Mouse (Mus musculus): ENCODE data around the gene Cdh9.

Cdh9 gene

DNA sequence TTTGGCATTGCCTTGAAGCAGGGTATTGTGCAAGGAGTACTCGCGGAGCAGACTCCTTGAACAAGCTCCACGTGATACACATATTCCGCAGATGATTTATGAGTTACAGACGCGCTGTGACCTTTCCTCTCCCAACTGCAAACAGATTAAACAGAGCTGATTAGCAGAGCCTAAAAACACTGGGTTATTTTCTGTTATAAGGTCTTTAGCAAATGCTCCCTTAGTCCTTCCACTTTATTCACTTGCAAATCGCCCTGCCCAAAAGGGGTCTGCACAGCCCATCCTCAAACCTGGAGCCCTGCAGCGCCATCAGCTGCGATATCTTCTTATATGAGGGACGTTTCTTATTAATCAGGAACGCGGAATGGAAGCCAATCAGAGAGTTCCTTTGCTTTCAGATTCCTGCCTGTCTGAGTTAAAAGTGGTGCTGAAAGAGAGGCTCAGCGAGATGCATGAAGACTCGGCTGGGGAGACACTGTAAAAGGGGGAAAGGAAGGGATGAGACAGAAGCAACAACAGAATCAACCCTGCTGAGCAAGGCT lies at the start of gene Cdh9:
Gene Cdh9, plus strand, starts transcription at position 287 of the 542 bp plus-strand sequence.
- no peak for DNase-seq (ENCODE audit: low read depth, low spot score)

DNA sequence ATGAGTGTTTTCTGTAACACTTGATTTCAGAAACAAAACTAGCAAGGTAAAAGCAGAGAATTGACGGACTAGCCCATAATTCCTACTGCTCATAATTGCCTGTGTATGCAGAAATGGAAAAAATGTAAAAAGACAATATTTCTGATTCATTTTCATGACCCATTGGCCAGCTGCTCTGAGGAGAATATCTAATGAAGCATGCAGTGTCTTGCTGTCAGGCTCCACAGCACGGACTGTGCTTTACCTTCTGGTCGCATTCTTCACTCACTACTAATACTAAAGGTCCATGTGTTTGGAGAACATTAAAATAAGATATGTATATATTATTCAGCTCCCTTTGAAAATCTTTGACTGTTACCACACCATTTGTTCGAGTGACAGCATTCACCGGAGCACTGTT lies 49.5 kb upstream of the Cdh9 start:
- no peak for DNase-seq (ENCODE audit: low read depth, low spot score)

DNA sequence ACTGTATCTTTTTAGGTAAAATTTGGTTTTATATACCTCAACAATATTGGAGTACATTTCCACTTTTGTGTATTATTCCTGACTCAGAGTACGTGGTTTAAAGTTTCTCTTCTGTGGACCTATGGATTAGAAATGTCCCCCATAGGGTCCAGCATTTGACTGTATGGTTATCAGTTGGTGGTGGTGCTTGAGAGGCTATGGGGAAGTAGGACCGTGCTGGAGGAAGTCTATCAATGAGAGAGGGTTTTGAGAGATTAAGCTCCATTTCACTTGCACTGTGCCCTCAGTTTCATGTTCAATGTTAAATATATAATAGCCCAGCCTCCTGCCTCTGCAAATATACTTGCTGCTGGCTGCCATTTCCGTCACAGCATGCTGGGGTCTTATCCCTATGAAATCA lies 28.7 kb upstream of the Cdh9 start:
- no peak for DNase-seq (ENCODE audit: low read depth, low spot score)

DNA sequence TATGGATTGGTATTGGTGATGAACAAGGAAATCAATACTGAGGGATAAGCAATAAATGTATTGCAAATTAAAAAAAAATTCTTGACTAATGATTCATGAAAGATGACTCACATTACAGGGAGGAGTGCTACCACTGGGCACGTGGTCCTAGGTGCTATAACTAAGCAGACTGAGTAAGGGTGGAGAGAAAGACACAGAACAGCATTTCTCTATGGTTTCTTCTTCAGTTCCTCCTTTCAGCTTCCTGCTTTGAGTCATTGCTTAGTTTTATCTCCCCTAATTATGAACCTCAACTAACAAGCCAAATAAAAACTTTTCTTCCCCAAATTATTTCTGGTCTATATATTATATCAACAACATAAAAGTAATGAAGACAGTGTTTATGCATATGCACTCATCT lies 26.2 kb upstream of the Cdh9 start:
- no peak for DNase-seq (ENCODE audit: low read depth, low spot score)

DNA sequence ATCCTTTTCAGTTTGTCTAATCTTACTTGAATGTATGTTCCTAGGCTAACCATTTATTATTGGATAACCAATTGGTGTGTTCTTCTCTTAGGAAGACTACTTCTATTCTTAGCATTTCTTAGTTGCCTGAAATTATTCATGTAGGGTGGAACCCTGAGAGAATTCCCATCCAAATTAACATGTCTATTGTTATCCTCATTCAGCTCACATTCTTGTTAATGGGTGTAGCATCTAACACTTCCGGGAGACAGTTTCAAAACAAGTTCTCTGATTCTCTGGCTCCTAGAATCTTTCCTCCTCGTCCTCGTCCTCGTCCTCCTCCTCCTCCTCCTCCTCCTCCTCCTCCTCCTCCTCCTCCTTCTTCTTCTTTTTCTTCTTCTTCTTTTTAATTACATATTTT lies 10.5 kb downstream of the Cdh9 start:
- DNase-seq (ENCODE audit: low read depth, low spot score): no peak

DNA sequence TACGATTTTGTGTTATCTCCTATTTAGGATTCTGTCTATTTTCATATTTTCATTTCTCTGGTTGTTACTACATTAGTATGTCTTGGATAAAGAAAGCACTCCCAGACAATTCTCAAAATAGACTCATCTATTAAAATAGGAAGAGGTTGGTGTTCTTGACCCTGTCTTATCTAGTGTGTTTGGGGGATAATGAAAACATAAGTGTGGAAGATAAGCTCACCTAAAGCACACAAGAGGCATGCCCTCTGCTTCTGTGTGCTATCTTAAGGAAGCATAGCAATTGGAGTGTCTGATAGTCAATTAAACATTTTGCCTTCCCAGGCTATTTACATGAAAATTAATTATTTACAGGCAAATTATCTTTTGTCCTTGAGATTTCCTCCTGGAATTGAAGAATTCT lies 18.1 kb downstream of the Cdh9 start:
- DNase-seq (ENCODE audit: low read depth, low spot score): no peak

- DNase-seq (ENCODE audit: low read depth, low spot score): no peak
Observed at GRCm38 (mm10) chr15:16763252-16763651, 34.7 kb downstream of the Cdh9 start.

GRCm38 (mm10) chr15:16784575-16784974 lies 56.0 kb downstream of the Cdh9 start:
- DNase-seq (ENCODE audit: low read depth, low spot score): no peak

DNA sequence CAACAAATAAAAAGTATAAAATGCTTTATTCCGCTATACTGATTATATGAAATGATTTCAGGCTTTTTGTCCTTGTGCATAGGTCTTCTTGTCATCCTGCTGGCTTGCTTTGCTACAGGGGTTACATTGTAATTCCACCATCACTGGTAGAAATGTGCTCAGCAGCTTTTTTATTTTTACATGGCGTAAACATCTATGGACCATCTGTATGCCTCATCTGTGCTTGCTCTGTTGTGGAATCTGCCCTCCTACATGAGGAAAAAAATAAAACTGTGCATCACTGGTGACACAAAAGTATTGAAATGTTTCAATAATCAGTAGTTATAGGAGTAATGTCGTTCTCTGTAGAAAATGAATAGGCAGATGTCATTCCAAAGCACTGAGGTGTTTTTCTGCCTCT lies 64.3 kb downstream of the Cdh9 start:
- no peak for DNase-seq (ENCODE audit: low read depth, low spot score)

GRCm38 (mm10) chr15:16801302-16801701 lies 72.7 kb downstream of the Cdh9 start:
- no peak for DNase-seq (ENCODE audit: low read depth, low spot score)

GRCm38 (mm10) chr15:16810787-16811186 lies 82.2 kb downstream of the Cdh9 start:
- DNase-seq (ENCODE audit: low read depth, low spot score): no peak

DNA sequence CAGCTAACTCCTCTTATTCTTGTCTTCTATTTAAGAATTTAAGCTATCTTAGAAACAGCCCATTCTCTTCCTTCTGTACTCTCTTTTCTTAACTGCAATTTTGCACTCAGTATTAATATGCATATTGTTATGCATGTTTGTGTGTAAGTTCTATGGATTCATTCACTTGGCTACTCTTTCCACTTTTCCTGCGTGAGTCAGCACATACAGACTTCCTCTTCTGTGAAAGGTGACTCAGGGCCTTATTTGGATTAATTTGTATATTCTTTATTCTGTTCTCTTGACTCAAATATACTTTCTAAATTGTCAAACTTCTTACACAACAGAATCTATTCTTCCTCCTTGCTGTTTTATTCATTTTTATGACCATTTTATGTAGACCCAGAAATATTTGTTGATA lies 85.5 kb downstream of the Cdh9 start:
- no peak for DNase-seq (ENCODE audit: low read depth, low spot score)

DNA sequence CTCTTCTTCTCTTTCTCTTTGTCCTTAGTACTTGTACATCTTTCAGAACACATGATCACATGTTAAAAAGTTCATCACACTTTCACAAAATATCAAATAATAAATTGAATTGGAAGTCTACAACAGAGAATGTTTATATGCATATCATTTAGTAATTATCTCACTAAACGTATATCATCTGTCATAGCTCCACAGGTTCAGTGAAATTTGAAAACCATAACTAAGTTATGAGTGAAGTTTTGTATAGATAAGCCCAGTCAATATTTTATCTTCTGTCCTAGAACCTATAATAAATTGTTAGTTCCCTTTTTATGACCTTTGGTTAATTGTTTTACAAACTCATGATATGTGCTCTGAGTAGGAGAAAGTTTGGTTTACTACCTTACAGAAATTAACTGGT lies 106.2 kb downstream of the Cdh9 start:
- no peak for DNase-seq (ENCODE audit: low read depth, low spot score)

GRCm38 (mm10) chr15:16882542-16882941 lies 154.0 kb downstream of the Cdh9 start:
- no peak for DNase-seq (ENCODE audit: low read depth, low spot score)

DNA sequence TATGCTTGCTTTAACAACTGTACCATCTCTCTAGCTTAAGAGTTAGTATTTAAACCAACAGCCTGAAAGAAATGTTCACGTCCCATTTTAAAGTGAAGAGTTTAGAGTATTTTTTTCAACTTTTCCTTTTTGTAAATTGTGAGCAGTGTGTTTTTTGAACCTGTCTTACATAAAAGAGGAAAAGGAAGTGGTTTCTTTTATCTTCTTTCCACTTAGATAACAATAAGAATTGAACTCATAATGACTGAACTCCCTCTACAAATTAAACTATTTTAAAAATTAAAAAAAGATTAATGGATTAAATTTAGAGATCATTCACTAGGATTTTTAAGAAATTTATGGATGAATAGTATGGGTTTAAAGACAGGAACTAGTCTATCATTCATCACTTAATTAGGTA lies 168.1 kb downstream of the Cdh9 start:
- DNase-seq (ENCODE audit: low read depth, low spot score): no peak

Measured in c-Kit-negative CD71-positive TER-119-positive erythroid progenitor cells, embryonic 14.5 days (primary cell).